12 mouse cellular contexts compared by ENCODE assay signal in genomic region chr14:45550010-45550647, GRCm38 (mm10). TPM values are rescaled to one million over a fixed set of nuclear protein-coding genes. Genes with fewer than 3 reads are reported as not detected.
A peak's percentile ranks its signal among the peaks of the same experiment; 100 is the strongest.
DNase-seq lines count a peak whose midpoint lies in the region; ATAC-seq and TF ChIP-seq lines count a peak whose summit lies in the region.
"Had no signal": no experiment of that assay in that cellular context is flagged by ENCODE, and none has a peak within 500 bp of the region (broad histone marks: within the 10 kb centered on the region; RNA-seq: fewer than 3 reads in every experiment).

No protein-coding gene starts in this region.

- H3K4me3 ChIP-seq in embryonic facial prominence, embryonic 14.5 days (ENCODE audit: low read depth, low read length) = no peak overlapping the region
- H3K4me3 ChIP-seq in embryonic facial prominence, embryonic 10.5 days = no peak overlapping the region
- no peak overlapping the region for H3K4me3 ChIP-seq in liver, embryonic 14.5 days (ENCODE audit: insufficient read depth in 1 of 2, low read depth in 2 of 2, low read length in 2 of 2)
- H3K4me3 ChIP-seq: embryonic facial prominence, embryonic 12.5 days; hindbrain, embryonic 10.5 days had no signal

- 71% methylated on average over 13 of the region's 13 CpGs for WGBS in embryonic facial prominence, embryonic 14.5 days
- WGBS in embryonic facial prominence, embryonic 10.5 days = 79% methylated on average over 13 of the region's 13 CpGs
- 51% methylated on average over 13 of the region's 13 CpGs for WGBS in liver, embryonic 14.5 days (ENCODE audit: insufficient replicate concordance)

- ATAC-seq in embryonic facial prominence, embryonic 14.5 days (ENCODE audit: low read depth) = no peak
- ATAC-seq in liver, embryonic 14.5 days (ENCODE audit: insufficient read depth) = peak; percentile 62; the same call in 1 of the 2 replicates

- no peak overlapping the region for H3K9ac ChIP-seq in embryonic facial prominence, embryonic 14.5 days (ENCODE audit: low read depth, low read length)
- H3K9ac ChIP-seq in liver, embryonic 14.5 days (replicated peaks) = no peak overlapping the region
- H3K9ac ChIP-seq: embryonic facial prominence, embryonic 12.5 days had no signal

- no peaks in the 10 kb centered on the region for H3K9me3 ChIP-seq in embryonic facial prominence, embryonic 14.5 days (ENCODE audit: control insufficient read depth, low read length)
- no peaks in the 10 kb centered on the region for H3K9me3 ChIP-seq in embryonic facial prominence, embryonic 10.5 days
- H3K9me3 ChIP-seq in liver, embryonic 14.5 days (ENCODE audit: control insufficient read depth, low read length) = no peaks in the 10 kb centered on the region
- H3K9me3 ChIP-seq: embryonic facial prominence, embryonic 12.5 days; hindbrain, embryonic 10.5 days had no signal

- no peak overlapping the region for H3K27ac ChIP-seq in embryonic facial prominence, embryonic 14.5 days (replicated peaks; ENCODE audit: low read depth, low read length)
- H3K27ac ChIP-seq in embryonic facial prominence, embryonic 10.5 days (replicated peaks) = no peak overlapping the region
- H3K27ac ChIP-seq in liver, embryonic 14.5 days = no peak overlapping the region
- H3K27ac ChIP-seq: embryonic facial prominence, embryonic 12.5 days; hindbrain, embryonic 10.5 days; macrophage had no signal

- no peak for TF ChIP-seq CTCF in liver, embryonic 14.5 days (IDR thresholded peaks at IDR 0.05; ENCODE audit: low read depth)

- H3K4me1 ChIP-seq in embryonic facial prominence, embryonic 14.5 days (ENCODE audit: control insufficient read depth, insufficient read depth, low read length) = no peaks in the 10 kb centered on the region
- H3K4me1 ChIP-seq in embryonic facial prominence, embryonic 10.5 days = no peaks in the 10 kb centered on the region
- H3K4me1 ChIP-seq in liver, embryonic 14.5 days (replicated peaks; ENCODE audit: control insufficient read depth in 2 of 2, insufficient read depth in 2 of 2, low read length in 1 of 2) = peaks cover 0 to 2% of the 10 kb centered on the region in 2 experiments; a peak in 1 of 4 replicates
- H3K4me1 ChIP-seq: embryonic facial prominence, embryonic 12.5 days; hindbrain, embryonic 10.5 days had no signal

- H3K36me3 ChIP-seq in embryonic facial prominence, embryonic 14.5 days (ENCODE audit: control insufficient read depth, insufficient read depth, low read length) = no peaks in the 10 kb centered on the region
- no peaks in the 10 kb centered on the region for H3K36me3 ChIP-seq in embryonic facial prominence, embryonic 10.5 days (replicated peaks)
- H3K36me3 ChIP-seq in liver, embryonic 14.5 days (replicated peaks; ENCODE audit: control insufficient read depth, insufficient read depth, low read depth) = no peaks in the 10 kb centered on the region
- H3K36me3 ChIP-seq: embryonic facial prominence, embryonic 12.5 days; hindbrain, embryonic 10.5 days had no signal

- no peak for TF ChIP-seq EP300 in liver, embryonic 14.5 days (IDR thresholded peaks at IDR 0.05; ENCODE audit: low read depth)

- peak; percentile 20 for DNase-seq in embryonic facial prominence, embryonic 14.5 days (ENCODE audit: low spot score)
- no peak for DNase-seq in embryonic facial prominence, embryonic 10.5 days (ENCODE audit: low spot score)
- DNase-seq in left cerebral cortex, postnatal 25 days (ENCODE audit: low spot score in 2 of 2) = peak; percentile 47 to 87
- no peak for DNase-seq in left cerebral cortex, adult 11 months (ENCODE audit: low spot score)
- DNase-seq in cerebellum, postnatal 25 days = peak; percentile 32 to 46
- peak in 2 of 3 experiments; percentile 14 to 26 for DNase-seq in liver, embryonic 14.5 days (ENCODE audit: low read depth in 3 of 3, low spot score in 3 of 3)
- DNase-seq in thymus, postnatal 0 days (ENCODE audit: low spot score) = no peak
- DNase-seq in thymus, postnatal 10 days (ENCODE audit: low spot score in 2 of 2) = no peak
- DNase-seq: retina, postnatal 1 day had no signal

- intact Hi-C loops in left cerebral cortex, postnatal 25 days (cut with DNase I) = no loop called here

- no peak overlapping the region for H3K4me2 ChIP-seq in embryonic facial prominence, embryonic 14.5 days (ENCODE audit: low read depth, low read length)
- H3K4me2 ChIP-seq in liver, embryonic 14.5 days (ENCODE audit: low read depth) = no peak overlapping the region
- H3K4me2 ChIP-seq: embryonic facial prominence, embryonic 12.5 days had no signal

- H3K27me3 ChIP-seq in embryonic facial prominence, embryonic 14.5 days (replicated peaks; ENCODE audit: control insufficient read depth, insufficient read depth, low read length) = no peaks in the 10 kb centered on the region
- no peaks in the 10 kb centered on the region for H3K27me3 ChIP-seq in embryonic facial prominence, embryonic 10.5 days (replicated peaks; ENCODE audit: low read depth, poor library complexity, severe bottlenecking)
- no peaks in the 10 kb centered on the region for H3K27me3 ChIP-seq in liver, embryonic 14.5 days (ENCODE audit: control insufficient read depth, insufficient read depth, low read length)
- H3K27me3 ChIP-seq: embryonic facial prominence, embryonic 12.5 days had no signal

RNA-seq across cellular contexts. Expression of gene Fermt2, which starts 20.2 kb away (rescaled TPM):
- polyA plus RNA-seq in embryonic facial prominence, embryonic 14.5 days (2014; fragmentation: Nextera tagmentation; extraction: Ambion mirVana) = 132 and 153 TPM in 2 replicates
- polyA plus RNA-seq in embryonic facial prominence, embryonic 10.5 days (2016; fragmentation: Nextera tagmentation; extraction: Ambion mirVana) = 83.7 and 99.7 TPM in 2 replicates
- total RNA-seq in left cerebral cortex, postnatal 25 days (2021) = 100 to 1,000 TPM in 1 of 2 experiments, 10 to 100 TPM in 1; 92.3 to 105 TPM
- polyA plus RNA-seq in liver, embryonic 14.5 days (2012; rRNA removed) = 10.1 and 13.6 TPM in 2 replicates
- polyA plus RNA-seq in liver, embryonic 14.5 days (2014; fragmentation: Nextera tagmentation; extraction: Ambion mirVana) = 23.8 and 25.5 TPM in 2 replicates
- 24.0 and 27.0 TPM in 2 replicates for polyA plus RNA-seq in thymus, postnatal 0 days (2015; fragmentation: Nextera tagmentation; extraction: Ambion mirVana)
- polyA plus RNA-seq: macrophage had no signal

Comparison
In these comparisons a context has a peak if more than half of its experiments do, and no peak if none do; other contexts are left out.
1. DNase-seq: peak in embryonic facial prominence, embryonic 14.5 days (single experiment), left cerebral cortex, postnatal 25 days (2 of 2), cerebellum, postnatal 25 days (2 of 2) and liver, embryonic 14.5 days (2 of 3); none in embryonic facial prominence, embryonic 10.5 days (single experiment), left cerebral cortex, adult 11 months (single experiment), thymus, postnatal 0 days (single experiment) and thymus, postnatal 10 days (0 of 2).